Mouse (Mus musculus): Measurements from ENCODE around the gene Prdm11.

Prdm11 gene

DNA sequence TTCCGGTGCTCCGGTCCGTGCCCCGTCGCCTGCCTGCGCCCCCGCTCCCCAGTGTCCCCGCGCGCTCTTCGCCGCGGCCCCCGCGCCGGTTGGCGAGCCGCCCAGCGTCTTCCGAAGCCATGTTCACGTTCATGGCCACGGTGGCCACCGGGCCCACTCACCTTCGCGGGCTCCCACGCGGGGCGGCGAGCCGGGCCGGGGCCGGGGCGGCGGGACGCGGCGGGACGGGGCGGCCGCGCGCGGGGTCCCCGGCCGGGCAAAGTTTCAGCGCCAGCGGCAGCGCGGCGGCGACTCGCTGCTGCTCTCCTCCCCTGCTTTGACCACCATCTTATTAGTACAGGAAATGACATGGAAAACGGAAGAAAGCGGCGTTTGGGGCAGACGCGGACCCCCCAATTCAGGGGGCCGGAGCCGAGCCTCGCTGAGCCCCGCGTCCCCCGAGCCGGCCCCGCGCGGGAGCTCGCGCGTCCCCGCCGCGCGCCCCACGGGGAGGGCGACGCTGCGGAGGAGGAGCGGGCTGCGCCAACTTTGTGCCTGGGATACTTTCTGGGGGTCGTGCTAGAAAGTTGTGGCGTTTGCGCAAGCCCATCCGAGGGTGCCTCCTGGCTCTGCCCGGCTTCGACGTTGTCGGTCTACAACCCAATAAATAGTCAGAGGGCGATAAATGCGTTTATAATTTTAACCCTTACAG, at the start of gene Prdm11:
TSS of gene Prdm11 (minus strand) at position 350 of the 691 bp plus-strand sequence.
- DNase-seq (ENCODE audit: low spot score in 2 of 2): no peak

DNA sequence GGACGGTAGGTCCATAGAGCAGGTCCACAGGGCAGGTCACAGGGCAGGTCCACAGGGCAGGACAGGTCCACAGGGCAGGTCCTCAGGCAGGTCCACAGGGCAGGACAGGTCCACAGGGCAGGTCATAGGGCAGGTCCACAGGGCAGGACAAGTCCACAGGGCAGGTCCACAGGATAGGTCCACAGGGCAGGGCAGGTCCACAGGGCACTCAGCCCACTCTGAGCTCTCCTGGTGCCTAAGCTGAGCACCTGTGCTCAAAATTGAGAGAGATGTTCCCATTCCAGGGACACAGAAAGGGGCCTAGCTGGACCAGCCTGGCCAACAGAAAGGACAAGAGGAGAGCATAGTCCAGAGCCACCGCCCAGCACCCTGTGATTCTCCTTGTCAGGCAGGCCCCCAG, 46.4 kb upstream of the Prdm11 start:
- no peak for DNase-seq (ENCODE audit: low spot score in 2 of 2)

DNA sequence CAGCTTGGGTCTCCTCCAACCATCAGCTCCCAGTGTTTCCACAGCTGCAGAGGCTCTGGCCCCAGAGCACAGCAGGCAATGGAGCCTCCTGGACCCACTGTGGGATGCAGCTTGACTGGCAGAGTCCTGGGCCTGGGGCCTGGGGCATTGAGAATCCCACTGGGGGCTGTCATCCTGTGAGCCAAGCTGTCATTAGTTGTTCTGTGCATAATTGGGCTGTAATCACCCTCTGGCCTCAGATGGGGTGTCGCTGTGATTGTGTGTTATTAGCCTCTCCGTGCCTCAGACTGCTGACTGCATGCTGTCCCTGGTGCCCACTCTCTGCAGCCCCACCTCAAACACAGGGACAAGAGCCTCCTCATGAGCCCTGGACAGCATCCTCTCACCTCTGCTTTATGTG, 45.7 kb upstream of the Prdm11 start:
- DNase-seq (ENCODE audit: low spot score in 2 of 2): no peak

DNA sequence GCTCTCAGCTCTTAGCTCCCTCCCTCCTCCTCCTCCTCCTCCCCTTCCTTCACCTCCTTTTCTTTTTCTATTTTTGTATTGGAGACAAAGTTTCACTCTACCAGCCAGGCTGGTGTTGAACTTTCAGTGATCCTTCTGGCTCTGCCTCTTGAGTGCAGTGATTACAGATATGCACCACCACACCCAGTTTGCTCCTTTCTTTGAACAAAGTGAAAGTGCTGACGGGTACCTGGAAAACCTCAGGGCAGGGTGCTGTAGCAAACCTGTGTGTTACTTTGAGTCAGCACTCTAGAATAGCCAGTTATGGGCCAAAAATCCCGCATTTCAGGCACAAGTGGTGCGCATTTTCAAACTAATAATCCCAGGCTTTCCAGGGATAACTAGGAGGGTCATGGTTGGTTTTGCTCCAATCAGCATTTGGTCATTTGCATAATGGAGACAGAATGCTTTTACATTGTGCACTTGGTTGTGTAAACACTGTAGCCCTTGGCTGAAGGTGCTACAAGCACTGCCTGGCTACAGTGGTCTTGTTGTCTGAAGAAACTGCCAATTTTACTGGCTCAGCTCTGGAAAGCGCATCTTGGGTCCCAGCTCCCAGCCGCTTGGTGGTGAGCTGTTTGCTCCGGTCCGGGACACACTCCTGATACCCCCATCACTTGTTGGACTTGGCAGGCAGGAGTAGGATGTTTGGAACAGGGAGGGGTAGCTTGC, 43.6 kb upstream of the Prdm11 start:
- no peak for DNase-seq (ENCODE audit: low spot score in 2 of 2)

DNA sequence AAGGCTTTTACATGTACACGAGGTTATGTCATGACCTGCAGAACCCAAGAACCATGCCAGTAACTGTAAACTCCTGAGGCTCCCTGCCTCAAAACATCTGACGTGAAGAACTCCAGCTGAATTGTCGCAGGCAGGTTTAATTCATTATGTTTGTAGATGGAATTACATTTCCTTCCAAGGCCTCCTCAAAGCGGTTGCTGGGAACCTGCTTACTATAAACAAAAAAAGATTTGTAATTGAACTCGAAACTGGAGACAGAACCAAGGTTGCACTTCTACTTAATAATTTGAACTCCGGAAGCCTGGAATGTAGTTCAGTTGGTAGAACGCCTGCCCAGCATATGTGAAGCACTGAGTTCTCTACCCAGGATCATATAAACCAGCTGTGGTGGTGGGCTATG, 42.0 kb upstream of the Prdm11 start:
- DNase-seq (ENCODE audit: low spot score in 2 of 2): no peak

DNA sequence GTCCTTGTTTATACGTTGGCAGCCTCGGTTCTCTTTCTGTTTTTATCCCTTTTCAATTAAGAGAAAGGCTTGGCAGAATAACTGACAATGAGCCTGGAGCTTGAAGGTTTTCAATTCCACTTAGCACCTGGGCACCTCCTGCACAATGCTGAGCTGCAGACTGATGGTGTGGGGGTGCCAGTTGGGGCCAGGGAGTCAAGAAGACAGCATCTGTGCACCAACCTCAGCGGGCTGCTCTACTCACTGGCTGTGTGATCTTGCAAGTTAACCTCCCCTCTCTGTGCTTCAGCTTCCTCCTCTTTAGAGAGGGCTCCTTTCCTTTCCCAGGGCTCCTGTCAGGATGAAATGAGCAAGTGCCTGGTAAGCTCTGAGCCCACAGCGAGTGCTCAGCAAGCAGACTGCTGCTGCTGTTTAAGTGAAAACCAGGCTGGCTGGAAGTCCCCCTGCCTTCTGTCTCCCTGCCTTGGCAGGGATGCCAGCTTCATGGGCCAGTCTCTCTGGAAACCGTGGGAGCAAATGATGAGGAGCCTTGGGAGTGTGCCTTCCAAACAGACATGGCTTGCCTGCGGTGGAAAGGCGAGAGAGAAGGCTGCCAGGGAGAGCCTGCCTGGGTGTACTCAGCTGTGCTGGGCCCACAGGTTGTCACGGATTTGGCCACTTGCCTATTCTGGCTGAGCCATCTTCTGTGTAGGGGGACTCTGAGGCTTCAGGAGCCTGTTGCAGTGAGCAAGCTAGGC, 39.5 kb upstream of the Prdm11 start:
- peak; percentile 87 to 89 for DNase-seq (ENCODE audit: low spot score in 2 of 2)

DNA sequence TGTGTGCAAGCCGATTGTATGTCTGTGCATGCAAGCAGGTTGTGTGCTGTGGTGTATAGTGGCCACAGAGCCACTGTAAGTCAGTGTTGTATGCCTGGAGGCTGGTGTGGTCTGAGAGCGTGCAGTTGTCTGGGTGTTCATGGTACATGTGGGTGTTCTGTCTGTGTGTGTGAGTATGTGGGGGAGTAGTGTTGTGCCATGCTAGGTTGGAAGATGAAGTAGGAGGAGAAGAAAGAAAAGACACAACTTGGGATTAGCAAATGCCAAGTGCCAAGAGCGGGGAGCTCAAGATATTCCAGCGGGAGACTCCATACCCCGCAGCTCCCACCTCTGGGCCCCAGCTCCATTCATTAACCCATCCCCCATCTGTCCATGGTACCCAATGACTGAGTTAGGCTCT, 38.5 kb upstream of the Prdm11 start:
- peak in 1 of 2 experiments; percentile 63 for DNase-seq (ENCODE audit: low spot score in 2 of 2)

DNA sequence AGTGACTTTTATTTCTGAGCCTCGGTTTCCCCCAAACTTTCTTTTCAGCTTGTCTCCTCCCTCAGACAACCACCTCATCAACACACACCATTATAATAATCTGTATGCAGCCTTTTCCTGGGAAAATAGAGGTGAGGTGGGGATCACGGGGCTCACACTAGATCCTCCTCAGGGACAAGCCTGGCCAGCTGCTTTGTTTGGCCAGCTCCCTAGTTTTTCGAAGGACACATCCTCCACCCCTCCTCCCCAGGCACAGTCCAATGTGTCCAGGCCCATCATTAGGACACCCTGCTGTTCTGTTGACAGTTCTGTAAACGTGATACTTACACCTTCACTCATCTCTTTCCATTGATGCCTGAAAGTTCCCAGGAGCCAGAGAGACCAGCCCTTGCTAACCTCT, 37.4 kb upstream of the Prdm11 start:
- no peak for DNase-seq (ENCODE audit: low spot score in 2 of 2)

DNA sequence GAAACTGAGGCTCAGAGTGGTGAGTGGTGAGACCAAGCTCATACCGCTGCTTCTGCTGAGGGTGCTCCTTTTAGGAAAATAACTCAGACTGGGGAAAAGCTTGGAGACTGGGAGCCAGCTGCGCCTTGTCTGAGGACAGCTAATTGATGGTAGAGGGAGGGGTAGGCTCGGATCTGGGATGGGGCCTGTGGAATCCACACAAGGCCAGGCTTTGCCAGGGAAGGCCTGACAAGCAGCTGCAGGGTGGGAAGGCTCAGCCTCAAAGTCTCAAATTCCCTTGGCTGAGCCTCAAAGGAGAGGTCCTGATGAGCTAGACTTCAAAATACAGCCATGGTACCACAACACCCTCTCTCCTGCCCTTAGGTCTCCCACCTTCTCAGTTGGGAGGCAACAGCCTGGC, 36.9 kb upstream of the Prdm11 start:
- DNase-seq (ENCODE audit: low spot score in 2 of 2): no peak

DNA sequence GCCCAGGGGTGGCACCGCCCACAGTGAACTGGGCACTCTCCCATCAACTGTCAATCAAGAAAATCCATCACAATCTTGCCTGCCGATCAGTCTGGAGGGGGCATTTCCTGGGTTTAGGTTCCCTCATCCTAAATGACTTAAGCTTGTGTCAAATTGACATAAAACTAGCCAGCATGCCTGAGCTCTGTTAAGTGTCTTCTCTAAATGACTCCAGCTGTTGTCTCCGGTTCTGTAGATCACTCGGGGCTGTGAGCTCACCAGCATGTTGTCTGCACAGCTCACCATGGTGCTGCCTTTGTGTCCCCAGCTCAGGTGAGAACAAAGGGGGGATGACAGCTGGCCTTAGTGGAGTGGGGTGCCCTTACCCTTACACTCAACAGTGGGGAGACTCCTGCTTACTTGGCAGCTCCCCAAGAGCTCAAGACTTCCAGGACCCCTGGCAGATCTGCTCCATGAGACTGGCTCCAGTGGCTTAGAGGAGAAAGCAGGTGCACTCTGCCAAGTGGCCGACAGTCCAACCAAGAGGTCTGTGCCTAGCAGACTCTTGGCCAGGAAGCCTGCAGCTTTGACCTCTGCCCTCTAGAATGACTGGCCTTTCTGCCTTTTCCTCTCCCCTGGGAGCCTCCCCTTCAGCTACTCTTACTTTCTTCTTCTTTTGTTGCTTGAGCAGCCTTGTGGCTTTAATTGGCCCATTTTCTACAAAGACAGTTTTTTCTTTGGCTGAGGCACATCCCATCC, 35.1 kb upstream of the Prdm11 start:
- no peak for DNase-seq (ENCODE audit: low spot score in 2 of 2)

DNA sequence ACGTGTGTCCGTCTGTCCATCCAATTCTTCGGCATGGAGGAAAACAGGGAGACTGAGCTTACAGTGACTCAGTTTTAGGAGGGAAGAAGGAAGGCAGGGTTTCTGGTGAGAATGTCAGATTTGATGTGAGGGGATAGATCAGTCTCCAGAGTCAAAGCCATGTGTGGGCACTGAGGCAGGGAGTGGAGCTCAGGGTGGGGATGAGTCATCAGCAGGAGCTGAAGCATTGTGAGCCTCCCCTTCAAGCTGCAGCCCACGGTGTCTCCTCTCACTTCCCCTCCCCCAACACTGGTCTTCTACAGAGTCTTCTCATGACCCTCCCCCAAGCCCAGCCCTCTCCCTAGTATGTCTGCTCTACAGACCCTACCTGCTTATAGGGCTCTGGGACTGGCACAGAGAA, 33.4 kb upstream of the Prdm11 start:
- DNase-seq (ENCODE audit: low spot score in 2 of 2): no peak

DNA sequence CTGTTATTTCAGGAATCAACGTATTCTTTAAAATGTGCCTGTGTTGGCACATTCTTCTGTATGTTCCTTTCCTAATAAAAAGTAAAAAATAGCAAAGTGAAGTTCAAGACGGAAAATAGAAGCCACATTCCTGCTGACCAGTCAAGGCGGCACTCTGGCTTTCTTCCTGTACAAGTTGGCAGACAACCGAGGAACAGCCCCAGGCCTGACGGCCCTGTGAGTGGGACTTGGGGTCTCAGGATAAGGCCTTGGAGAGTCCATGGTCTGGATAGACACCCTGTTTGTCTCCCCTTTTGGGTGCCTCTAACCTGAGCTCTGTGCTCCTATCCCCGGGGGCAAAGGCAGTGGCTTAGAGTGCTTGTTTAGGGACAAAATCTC, 30.6 kb upstream of the Prdm11 start:
- no peak for DNase-seq (ENCODE audit: low spot score in 2 of 2)

DNA sequence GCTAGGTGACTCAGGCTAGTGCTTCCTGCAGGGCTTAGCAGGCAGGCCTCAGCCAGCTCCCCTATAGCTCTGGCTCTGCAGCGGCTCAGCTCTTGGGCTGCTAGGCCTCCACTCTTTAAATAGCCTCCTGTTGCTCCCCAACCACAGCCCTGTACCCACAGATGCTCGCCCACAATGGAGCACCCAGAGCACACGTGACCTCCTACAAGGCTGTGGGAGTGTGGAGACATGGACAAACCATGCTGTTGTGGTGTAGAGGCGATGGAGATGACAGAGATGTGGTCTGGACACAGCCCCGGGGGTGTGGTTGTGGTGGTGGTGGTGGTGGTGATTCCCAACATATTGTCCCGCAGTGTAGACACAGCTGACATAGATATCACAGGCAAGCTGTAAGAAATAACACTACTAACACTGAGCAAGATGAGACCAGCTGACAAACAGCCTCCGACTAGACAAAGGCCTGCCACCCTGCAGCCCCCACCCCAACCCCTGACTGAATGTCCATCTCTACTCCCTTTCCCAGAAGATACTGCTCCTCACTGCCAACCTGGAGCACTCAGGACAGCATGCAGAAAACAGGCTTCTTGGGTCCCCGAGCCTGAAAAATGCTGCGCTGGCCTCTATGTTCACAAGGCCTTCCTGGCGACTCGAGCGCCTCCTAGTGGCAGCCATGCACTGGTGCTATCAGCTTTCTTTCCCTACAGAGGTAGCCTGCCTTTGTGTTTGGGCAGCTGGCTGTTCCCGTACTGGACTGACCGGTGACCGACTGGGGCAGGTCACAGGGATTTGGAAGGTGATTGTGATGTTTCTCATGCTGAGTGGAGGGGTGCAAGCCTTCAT, 30.0 kb upstream of the Prdm11 start:
- peak; percentile 56 to 58 for DNase-seq (ENCODE audit: low spot score in 2 of 2)

DNA sequence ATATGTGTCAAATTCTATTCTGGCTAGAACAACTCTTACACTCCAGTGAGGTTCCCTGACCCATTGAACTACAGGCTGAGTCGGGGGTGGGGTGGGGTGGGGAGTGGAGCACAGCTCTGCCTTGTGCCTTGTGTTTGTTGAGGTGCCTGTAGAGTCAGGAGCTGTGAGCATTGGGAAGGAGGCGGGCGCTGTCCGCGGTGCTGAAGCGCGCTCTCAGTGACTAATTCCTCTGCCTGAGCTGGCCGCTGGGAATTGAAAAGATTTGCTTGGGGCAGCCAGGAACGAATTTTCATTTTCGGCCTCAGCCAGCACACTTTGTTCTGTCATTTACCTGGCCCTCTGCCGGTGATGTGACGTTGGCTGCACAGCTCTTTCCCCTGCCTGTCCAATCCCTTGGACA, 25.7 kb upstream of the Prdm11 start:
- DNase-seq (ENCODE audit: low spot score in 2 of 2): peak in 1 of 2 experiments; percentile 44

DNA sequence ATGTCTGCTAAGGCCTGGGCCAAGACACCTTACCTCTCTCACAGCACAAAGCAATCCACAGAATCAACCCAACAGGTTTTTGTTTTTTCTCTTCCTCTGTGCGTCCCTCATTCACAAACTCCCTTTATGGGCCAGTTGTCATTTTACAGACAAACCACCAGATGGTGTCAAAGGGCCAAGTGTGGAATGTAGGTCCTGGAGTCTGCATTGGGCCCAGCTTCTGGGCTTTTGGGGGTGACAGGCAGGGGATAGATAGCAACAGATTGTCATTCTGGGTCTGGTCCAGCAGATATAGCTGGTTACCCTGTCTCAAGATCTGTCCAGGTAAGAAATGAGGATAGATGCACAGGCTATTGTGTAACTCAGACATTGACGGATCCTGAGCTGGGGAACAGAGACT, 23.0 kb upstream of the Prdm11 start:
- DNase-seq (ENCODE audit: low spot score in 2 of 2): no peak

DNA sequence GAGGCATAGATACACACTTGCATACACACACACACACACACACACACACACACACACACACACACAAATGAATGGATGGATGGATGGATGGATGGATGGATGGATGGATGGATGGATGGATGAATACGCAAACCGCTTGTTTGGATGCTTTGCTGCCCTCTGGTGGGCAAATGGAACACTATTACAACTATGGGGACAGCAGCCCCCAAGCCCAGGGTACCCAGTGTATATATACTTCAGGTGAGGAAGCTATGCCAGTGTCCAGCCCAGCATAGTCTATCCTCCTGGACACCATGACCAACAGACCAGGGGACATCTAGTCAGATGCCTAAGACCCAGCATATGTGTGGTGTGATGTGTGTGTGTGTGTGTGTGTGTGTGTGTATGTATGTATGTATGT, 17.4 kb upstream of the Prdm11 start:
- DNase-seq (ENCODE audit: low spot score in 2 of 2): no peak

DNA sequence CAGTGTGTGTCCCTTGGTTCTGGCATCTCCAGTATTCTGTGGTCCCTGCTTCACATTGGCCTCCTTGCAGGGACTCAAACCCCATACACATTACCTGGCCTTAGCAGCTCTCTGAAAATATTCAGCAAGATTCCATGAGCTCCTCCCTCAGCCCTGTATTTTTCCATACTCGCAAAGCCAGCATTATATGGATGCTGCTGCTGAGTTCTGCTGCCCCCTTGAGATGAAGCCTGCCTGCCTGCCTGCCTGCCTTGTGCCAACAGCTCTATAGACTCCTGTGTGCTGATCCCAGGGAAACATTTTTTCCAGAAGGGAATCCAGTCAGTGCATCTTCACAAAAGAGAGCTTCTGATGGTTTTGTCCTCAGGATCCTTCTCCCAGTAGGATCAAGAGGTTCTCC, 5.9 kb upstream of the Prdm11 start:
- no peak for DNase-seq (ENCODE audit: low spot score in 2 of 2)

DNA sequence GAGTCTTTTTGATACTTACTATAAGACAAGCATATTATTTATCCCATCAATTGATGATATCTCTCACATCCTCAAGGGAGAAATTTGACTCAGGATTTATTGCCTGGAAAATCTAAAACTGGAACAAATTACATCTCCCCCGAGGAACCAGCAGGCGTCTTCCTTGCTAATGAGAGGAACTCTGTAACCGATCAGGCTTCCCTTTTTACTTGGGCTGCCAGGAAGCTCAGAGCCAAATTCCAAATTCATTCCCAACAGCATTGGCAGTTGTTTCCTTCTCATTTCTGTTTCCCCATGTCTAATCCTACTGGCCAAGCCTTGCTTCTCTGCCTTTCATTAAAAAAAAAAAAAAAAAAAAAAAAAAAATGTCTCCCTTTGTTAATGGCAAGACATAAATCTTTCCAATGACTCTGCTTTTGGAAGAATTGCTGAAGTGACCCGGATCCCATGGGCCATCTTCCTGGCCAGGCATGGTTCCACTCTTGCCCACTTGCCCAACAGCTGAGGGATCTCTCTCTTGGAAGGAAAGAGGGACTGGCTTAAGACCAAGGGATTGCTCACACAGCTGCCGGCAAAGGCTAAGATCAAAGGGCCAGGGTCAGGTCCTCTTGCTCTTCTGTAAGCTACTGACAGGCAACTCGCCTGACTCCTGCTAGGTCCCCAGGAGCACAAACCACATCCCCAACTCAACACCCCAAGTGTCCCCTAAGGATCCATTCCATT, 2.8 kb upstream of the Prdm11 start:
- DNase-seq (ENCODE audit: low spot score in 2 of 2): no peak

DNA sequence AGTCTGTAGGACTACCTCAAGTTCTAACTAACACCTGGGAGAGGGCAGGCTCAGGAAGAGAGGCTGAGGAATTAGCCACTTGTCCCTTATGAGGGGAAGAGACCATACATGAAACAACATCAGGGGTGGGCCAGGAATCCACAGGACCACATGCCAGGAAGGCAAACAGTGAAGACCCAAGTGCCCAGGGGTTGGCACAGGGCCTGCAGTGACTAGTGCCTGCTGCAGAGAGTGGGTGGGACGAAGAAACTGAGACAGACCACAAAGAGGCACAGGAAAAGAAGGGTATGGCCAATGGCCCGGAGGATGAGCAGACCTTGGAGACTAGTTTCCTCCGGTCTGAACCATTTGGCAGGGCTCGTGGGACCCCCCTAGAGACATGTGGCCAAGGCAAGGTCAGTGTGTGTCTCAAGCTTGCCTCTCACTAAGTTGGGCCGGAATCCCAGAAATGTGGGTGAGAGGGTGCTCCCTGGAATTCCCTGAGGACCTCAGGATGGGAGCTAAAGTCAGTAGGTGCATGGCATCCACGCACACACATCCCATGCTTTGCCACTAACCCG, 1.6 kb upstream of the Prdm11 start:
- DNase-seq (ENCODE audit: low spot score in 2 of 2): no peak

DNA sequence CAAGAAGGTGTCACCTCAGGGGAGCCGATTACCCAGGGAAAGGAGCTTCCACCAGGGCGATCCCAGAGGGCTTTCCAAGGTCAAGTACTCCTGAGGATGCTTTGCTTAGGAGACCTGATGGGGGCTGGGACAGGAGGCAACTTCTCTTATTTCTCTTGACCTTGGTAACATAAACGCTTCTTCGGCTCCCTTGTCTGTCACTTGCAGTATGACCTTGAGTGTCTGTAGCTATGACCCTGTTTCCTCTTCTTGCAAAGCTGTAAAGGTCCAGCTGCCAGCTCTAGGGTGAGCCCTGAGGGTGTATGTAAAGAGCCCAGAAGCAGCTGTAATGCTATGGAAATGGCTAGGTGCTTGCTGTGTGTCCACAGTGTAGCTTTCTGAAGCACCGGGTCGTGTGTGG, 1.1 kb upstream of the Prdm11 start:
- no peak for DNase-seq (ENCODE audit: low spot score in 2 of 2)

DNA sequence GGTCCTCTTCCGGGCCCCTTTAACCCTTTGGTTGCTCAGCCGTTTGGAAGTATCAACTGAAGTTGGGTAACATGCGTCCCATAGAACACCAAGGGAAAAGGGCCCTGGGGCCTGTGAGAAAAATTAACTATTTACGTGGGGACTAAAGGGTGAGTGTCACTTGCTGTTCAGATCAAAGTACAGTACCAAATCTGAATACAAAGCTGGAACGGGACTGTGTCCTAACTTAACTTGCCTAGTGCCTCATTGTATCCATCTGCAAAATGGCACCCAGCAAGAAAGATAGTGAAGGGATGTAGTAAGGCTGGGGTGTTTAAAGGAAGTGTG, 505 bp upstream of the Prdm11 start:
- no peak for DNase-seq (ENCODE audit: low spot score in 2 of 2)

All from right cerebral cortex, postnatal 36 days (tissue).